In the genomic region with DNA sequence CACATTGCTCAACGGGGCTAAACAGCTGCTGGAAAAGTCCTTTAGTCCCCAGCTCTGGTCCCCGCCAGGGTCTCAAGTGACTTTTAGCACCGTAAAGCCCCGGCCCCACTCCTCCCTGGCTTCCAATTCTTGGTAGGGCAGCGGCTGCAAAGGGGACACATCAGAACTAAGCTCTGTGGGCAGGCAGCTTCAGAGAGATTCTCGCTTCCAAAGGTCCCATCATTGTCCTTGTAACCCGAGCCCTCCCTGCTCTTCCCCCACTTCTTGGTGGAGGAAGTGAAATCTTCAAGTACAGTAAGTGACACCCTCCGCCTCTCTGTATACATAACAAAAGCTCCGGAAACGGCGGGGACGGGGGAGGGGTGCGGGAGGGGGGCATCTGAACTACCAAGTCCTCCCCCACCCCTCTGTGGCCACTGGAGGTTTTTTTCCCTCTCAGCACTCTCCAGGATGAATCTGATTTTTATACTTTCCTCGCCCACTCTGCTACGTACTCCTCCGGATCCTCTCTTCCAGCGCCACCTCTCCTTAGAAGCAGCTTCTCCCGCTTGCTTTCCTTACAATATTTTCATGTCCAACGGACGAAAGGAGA, we compare ENCODE assay signal across 8 mouse cellular contexts. TPM values are rescaled to one million over a fixed set of nuclear protein-coding genes. Genes with fewer than 3 reads are reported as not detected.
DNase-seq lines count a peak whose midpoint lies in the region; ATAC-seq lines count a peak whose summit lies in the region.

TSS of gene Etv1 (plus strand) at position 195 of the 592 bp plus-strand sequence.

- peak within 1 kb of the TSS; percentile 87 for H3K4me2 ChIP-seq in forebrain, embryonic 14.5 days (ENCODE audit: low read length)
- peak within 1 kb of the TSS; percentile 76 for H3K4me2 ChIP-seq in lung, embryonic 16.5 days (ENCODE audit: low read depth, low read length)
- peak within 1 kb of the TSS; percentile 100 for H3K4me2 ChIP-seq in neural tube, embryonic 15.5 days

- DNase-seq in ES-CJ7 (ENCODE audit: low read depth, low spot score) = peak; percentile 96
- DNase-seq in adrenal gland, postnatal 36 days = peak; percentile 63 to 73
- peak; percentile 76 for DNase-seq in forebrain, embryonic 14.5 days (ENCODE audit: low spot score)
- peak; percentile 32 to 69 for DNase-seq in heart, postnatal 36 days
- peak in 1 of 2 experiments; percentile 11 for DNase-seq in layer of hippocampus, adult 8-10 months (ENCODE audit: low spot score in 2 of 2)
- DNase-seq in thymus, postnatal 25 days = peak; percentile 54

- peak within 1 kb of the TSS; percentile 49 for H3K4me3 ChIP-seq in forebrain, embryonic 14.5 days (ENCODE audit: low read depth, low read length)
- H3K4me3 ChIP-seq in lung, embryonic 16.5 days (ENCODE audit: low read length) = peak within 1 kb of the TSS; percentile 70
- peak within 1 kb of the TSS; percentile 67 for H3K4me3 ChIP-seq in neural tube, embryonic 15.5 days (replicated peaks)

- no peaks in the 10 kb centered on the region for H3K36me3 ChIP-seq in forebrain, embryonic 14.5 days (ENCODE audit: control insufficient read depth, insufficient read depth, low read length)
- H3K36me3 ChIP-seq in lung, embryonic 16.5 days (ENCODE audit: control insufficient read depth, insufficient read depth, low read length) = no peaks in the 10 kb centered on the region
- H3K36me3 ChIP-seq in neural tube, embryonic 15.5 days = no peaks in the 10 kb centered on the region

- H3K9ac ChIP-seq in forebrain, embryonic 14.5 days (ENCODE audit: low read length) = peak within 1 kb of the TSS; percentile 59
- peak within 1 kb of the TSS; percentile 77 for H3K9ac ChIP-seq in lung, embryonic 16.5 days (ENCODE audit: low read length)
- peak within 1 kb of the TSS; percentile 62 for H3K9ac ChIP-seq in neural tube, embryonic 15.5 days (replicated peaks)

- WGBS in forebrain, embryonic 14.5 days = under 1% methylated on average over 20 of the region's 20 CpGs
- WGBS in lung, embryonic 16.5 days = under 1% methylated on average over 20 of the region's 20 CpGs
- WGBS in neural tube, embryonic 15.5 days = 1% methylated on average over 20 of the region's 20 CpGs

- H3K4me1 ChIP-seq in forebrain, embryonic 14.5 days (ENCODE audit: control insufficient read depth, insufficient read depth, low read length) = 0 out of 2 replicates have a peak, but pooled peaks cover 8% of the 10 kb centered on the region
- no peaks in the 10 kb centered on the region; the same call in 1 of the 2 replicates for H3K4me1 ChIP-seq in lung, embryonic 16.5 days (replicated peaks; ENCODE audit: control insufficient read depth, insufficient read depth, low read length)
- H3K4me1 ChIP-seq in neural tube, embryonic 15.5 days = peaks cover 27% of the 10 kb centered on the region

- ATAC-seq in forebrain, embryonic 14.5 days = peak; percentile 35
- ATAC-seq in lung, embryonic 16.5 days (ENCODE audit: low read depth) = peak; percentile 77
- peak; percentile 43 for ATAC-seq in neural tube, embryonic 15.5 days (ENCODE audit: low FRiP score)

- peak within 1 kb of the TSS; percentile 77 for H3K27ac ChIP-seq in forebrain, embryonic 14.5 days (ENCODE audit: low read depth, low read length)
- H3K27ac ChIP-seq in lung, embryonic 16.5 days (ENCODE audit: low read length) = peak within 1 kb of the TSS; percentile 96
- peak within 1 kb of the TSS; percentile 82 for H3K27ac ChIP-seq in neural tube, embryonic 15.5 days (replicated peaks)

- no peaks in the 10 kb centered on the region for H3K9me3 ChIP-seq in forebrain, embryonic 14.5 days (replicated peaks; ENCODE audit: control insufficient read depth, low read length)
- H3K9me3 ChIP-seq in lung, embryonic 16.5 days (ENCODE audit: control insufficient read depth, low read length) = no peaks in the 10 kb centered on the region
- no peaks in the 10 kb centered on the region for H3K9me3 ChIP-seq in neural tube, embryonic 15.5 days (replicated peaks)

- intact Hi-C loops in heart, postnatal 36 days (cut with DNase I) = loop anchor here (10.0 kb wide), 1 partner anchor 184 kb away; no protein-coding TSS in a partner anchor

- no peaks in the 10 kb centered on the region for H3K27me3 ChIP-seq in forebrain, embryonic 14.5 days (replicated peaks; ENCODE audit: control insufficient read depth, insufficient read depth, low read length)
- no peaks in the 10 kb centered on the region for H3K27me3 ChIP-seq in lung, embryonic 16.5 days (ENCODE audit: control insufficient read depth, insufficient read depth, low read depth, low read length)
- no peaks in the 10 kb centered on the region for H3K27me3 ChIP-seq in neural tube, embryonic 15.5 days (replicated peaks)

RNA-seq across cellular contexts. Expression of gene Etv1, which starts in this region (rescaled TPM):
- total RNA-seq in adrenal gland, postnatal 36 days (2021) = 10 to 100 TPM; 57.7 to 75.9 TPM
- polyA plus RNA-seq in forebrain, embryonic 14.5 days (2014; fragmentation: Nextera tagmentation; extraction: Ambion mirVana) = 28.1 and 37.0 TPM in 2 replicates
- 1 to 10 TPM; 8.2 to 9.4 TPM for total RNA-seq in heart, postnatal 36 days (2021)
- total RNA-seq in layer of hippocampus, adult 8-10 months (2022) = 100 to 1,000 TPM in 2 of 4 experiments, 10 to 100 TPM in 2; 85.7 to 115 (median 103) TPM
- polyA plus RNA-seq in lung, embryonic 16.5 days (2015; fragmentation: Nextera tagmentation; extraction: Ambion mirVana) = 43.6 and 49.2 TPM in 2 replicates
- polyA plus RNA-seq in neural tube, embryonic 15.5 days (2015; fragmentation: Nextera tagmentation; extraction: Ambion mirVana) = 22.7 and 28.7 TPM in 2 replicates

Comparison
In these comparisons a context has a peak if more than half of its experiments do, and no peak if none do; other contexts are left out.
1. RNA of gene Etv1 (total RNA-seq): 85.7 to 115 TPM in layer of hippocampus, adult 8-10 months and 57.7 to 75.9 TPM in adrenal gland, postnatal 36 days; 8.2 to 9.4 TPM in heart, postnatal 36 days; every median in the first group is over 4 times any median in the second.
2. Peak in every context shown above with its lines, with median percentiles within 50 percentile points of each other: ATAC-seq, H3K27ac ChIP-seq, H3K4me2 ChIP-seq, H3K4me3 ChIP-seq and H3K9ac ChIP-seq.